Mouse (Mus musculus) urinary bladder, postnatal 10 days (tissue): ENCODE data around the gene Gm49673.
"Not testable (repeated sequence)": the region's sequence is repeated elsewhere in the genome, so short reads cannot be mapped to it uniquely, and the experiment has no call there.

Experiments
- DNase-seq: peaks from one replicate; pipeline ENCODE4 v3.0.0; 2022; ENCODE audit warnings: low spot score

The Gm49673 gene

DNA sequence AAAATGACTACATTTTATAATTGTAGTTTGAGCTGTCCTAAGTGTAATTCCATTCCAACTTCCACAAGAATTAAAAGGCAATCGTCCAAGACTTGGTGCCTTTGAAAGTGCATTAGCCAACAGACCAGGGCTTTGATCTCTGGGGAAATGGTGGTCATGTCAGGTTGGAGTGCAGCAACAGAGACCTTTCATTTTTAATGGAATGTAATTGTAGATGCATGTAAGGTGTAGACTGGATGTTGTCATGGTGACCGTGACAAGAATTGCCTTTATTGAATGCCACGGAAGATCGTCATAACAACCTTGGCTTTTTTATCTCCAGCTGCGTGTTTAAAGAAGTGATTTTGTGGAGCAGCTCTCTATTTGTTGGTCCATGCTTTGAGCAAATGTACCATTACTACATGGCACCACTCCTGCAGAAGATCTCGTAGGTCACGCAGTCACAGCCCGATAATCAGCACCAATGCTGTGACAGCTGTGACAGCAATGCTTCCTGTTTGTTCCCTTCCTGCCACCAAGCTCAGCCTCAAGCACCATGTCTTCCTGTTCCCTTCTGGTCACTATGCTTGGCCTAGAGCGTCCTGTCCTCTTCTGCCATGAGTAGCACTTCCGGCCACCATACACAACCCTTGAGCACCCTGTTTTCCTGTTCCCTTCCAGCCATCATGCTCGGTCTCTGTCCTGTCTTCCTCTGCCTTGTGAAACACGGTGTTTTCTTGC is 107.5 kb downstream of the Gm49673 start:
- DNase-seq: not testable (repeated sequence)

DNA sequence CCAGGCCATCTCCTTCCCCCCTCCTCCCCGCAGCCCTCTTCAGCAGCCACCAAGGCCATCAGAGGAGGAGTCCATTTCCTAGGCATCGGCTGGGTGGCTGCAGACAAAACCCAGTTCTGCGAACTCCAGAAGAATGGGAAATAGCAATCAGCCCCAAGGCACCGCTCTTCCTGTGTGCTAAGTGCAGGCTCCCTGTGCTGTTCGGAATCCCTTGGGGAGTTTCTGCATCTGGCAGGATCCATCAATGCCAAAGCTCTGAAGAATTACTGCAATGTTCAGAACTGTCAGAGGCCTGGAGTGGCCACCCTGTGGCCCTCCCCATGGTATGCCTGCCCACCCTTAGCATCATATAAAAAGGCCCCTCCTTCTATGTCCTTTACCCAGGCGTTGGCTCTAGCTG is 110.6 kb downstream of the Gm49673 start:
- DNase-seq: not testable (repeated sequence)
